Mouse (Mus musculus): ENCODE data around the gene Hist2h4.
A peak's percentile ranks its signal among the peaks of the same experiment; 100 is the strongest.

- TF ChIP-seq POLR2A (IDR thresholded peaks at IDR 0.05; ENCODE audit: extremely low read depth, insufficient read depth, low read length), result no peak
- peak; percentile 64 for TF ChIP-seq CTCF (IDR thresholded peaks at IDR 0.05; ENCODE audit: extremely low read depth, insufficient read depth, low read length)
Observed at GRCm38 (mm10) chr3:96284457-96284856, 21.3 kb upstream of the Hist2h4 start.
